Mouse (Mus musculus): ENCODE data around the gene Map1a. TPM values are rescaled to one million over a fixed set of nuclear protein-coding genes. Genes with fewer than 3 reads are reported as not detected.
A peak's percentile ranks its signal among the peaks of the same experiment; 100 is the strongest.

The Map1a gene
- polyA plus RNA-seq, 2 experiments, result 7.1 to 7.8 TPM

DNA sequence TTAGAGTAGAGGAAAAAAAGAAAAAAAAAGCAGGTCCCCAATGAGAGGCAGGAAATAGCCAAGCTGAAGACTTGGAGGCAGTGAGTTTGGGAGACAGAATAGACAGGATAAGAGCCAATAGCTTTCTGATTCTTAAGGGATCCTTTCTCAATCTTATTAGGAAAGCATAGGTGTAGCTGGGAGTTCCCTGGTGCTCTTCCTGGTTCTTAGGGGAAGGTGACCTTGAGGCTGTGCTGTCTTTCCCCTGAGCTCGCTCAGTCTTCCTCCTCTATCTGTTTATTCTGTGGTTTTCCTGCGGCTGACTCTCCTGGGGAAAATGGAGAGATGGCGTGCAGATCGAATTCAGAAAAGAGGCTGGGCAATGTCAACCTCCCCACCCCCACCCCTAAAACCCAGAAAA lies 68.6 kb downstream of the Map1a start:
- peaks cover 6% of the 10 kb centered on the region for H3K27me3 ChIP-seq (ENCODE audit: control insufficient read depth, insufficient read depth, low read length)
- H3K4me1 ChIP-seq (ENCODE audit: control insufficient read depth, insufficient read depth, low read length), result peaks cover 7% of the 10 kb centered on the region
- H3K4me3 ChIP-seq (replicated peaks; ENCODE audit: low read length), result no peak overlapping the region
- ATAC-seq (ENCODE audit: low FRiP score, low read depth), result no peak
- no peaks in the 10 kb centered on the region for H3K9me3 ChIP-seq (ENCODE audit: control insufficient read depth, low read length)
- DNase-seq (ENCODE audit: low spot score), result no peak
- peak overlapping the region; percentile 38 for H3K4me2 ChIP-seq (replicated peaks; ENCODE audit: low read depth, low read length, severe bottlenecking)
- 4% methylated on average over 4 of the region's 4 CpGs for WGBS
- no peaks in the 10 kb centered on the region for H3K36me3 ChIP-seq (ENCODE audit: control insufficient read depth, insufficient read depth, low read length)
- H3K9ac ChIP-seq (ENCODE audit: low read depth, low read length, severe bottlenecking), result no peak overlapping the region
- no peak for TF ChIP-seq POLR2A (IDR thresholded peaks at IDR 0.05; ENCODE audit: borderline replicate concordance, extremely low read depth, insufficient read depth, insufficient read length)
- H3K27ac ChIP-seq (replicated peaks; ENCODE audit: low read depth, low read length), result no peak overlapping the region

DNA sequence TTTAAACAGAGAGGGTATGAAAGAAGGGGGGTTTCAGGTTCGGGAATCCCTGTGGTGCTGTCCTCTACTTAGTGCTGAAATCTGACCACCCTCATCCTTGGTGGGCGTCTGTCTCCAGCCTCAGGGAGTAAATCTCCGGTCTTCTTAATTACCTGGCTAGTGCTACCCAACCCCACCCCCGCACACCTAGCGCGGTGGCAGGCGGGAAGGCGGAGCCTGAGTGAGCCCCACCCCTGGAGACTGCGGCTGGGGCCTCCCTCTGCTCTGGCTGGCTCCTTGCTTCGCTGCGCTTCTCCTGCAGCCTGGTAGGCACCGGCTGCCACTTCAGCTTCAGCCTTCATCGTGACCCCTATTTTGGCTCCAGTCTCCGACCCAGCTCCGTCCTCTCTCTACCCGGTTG lies 69.0 kb downstream of the Map1a start:
- Histone ChIP-seq H3K9me3 (ENCODE audit: control insufficient read depth, low read length) (no peaks in the 10 kb centered on the region), H3K27me3 (ENCODE audit: control insufficient read depth, insufficient read depth, low read length) (peaks cover 6% of the 10 kb centered on the region), H3K4me2 (replicated peaks; ENCODE audit: low read depth, low read length, severe bottlenecking) (peak overlapping the region; percentile 38), H3K27ac (replicated peaks; ENCODE audit: low read depth, low read length) (no peak overlapping the region), H3K4me3 (replicated peaks; ENCODE audit: low read length) (peak overlapping the region; percentile 15; the same call in 1 of the 2 replicates), H3K4me1 (ENCODE audit: control insufficient read depth, insufficient read depth, low read length) (peaks cover 7% of the 10 kb centered on the region), H3K9ac (ENCODE audit: low read depth, low read length, severe bottlenecking) (no peak overlapping the region), H3K36me3 (ENCODE audit: control insufficient read depth, insufficient read depth, low read length) (no peaks in the 10 kb centered on the region)
- ATAC-seq (ENCODE audit: low FRiP score, low read depth) (no peak), DNase-seq (ENCODE audit: low spot score) (peak; percentile 30)
- WGBS, result 2% methylated on average over 16 of the region's 16 CpGs
- TF ChIP-seq POLR2A (IDR thresholded peaks at IDR 0.05; ENCODE audit: borderline replicate concordance, extremely low read depth, insufficient read depth, insufficient read length), result no peak

DNA sequence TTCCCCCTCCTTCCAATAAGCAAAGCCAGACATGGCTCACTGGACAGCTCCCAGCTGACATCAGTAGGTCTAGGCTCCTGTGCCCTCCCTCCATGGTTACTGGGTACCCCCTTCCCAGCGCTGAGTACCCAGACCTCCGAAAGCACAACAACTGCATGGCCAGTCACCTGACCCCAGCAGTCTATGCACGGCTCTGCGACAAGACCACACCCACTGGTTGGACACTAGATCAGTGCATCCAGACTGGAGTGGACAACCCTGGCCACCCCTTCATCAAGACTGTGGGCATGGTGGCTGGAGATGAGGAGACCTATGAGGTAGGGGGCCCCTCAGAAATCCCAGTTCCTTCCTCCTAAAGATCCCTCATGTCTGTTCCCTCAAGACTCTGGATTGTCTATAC lies 70.1 kb downstream of the Map1a start:
- WGBS, result 52% methylated on average over 4 of the region's 4 CpGs
- TF ChIP-seq POLR2A (IDR thresholded peaks at IDR 0.05; ENCODE audit: borderline replicate concordance, extremely low read depth, insufficient read depth, insufficient read length), result no peak

More for the DNA sequence above, 70.1 kb downstream of the Map1a start:
- no peaks in the 10 kb centered on the region for H3K36me3 ChIP-seq (ENCODE audit: control insufficient read depth, insufficient read depth, low read length)
- ATAC-seq (ENCODE audit: low FRiP score, low read depth), result no peak
- no peak overlapping the region for H3K4me3 ChIP-seq (replicated peaks; ENCODE audit: low read length)
- H3K9ac ChIP-seq (ENCODE audit: low read depth, low read length, severe bottlenecking), result no peak overlapping the region
- no peak overlapping the region for H3K4me2 ChIP-seq (replicated peaks; ENCODE audit: low read depth, low read length, severe bottlenecking)
- peaks cover 6% of the 10 kb centered on the region for H3K27me3 ChIP-seq (ENCODE audit: control insufficient read depth, insufficient read depth, low read length)
- H3K4me1 ChIP-seq (ENCODE audit: control insufficient read depth, insufficient read depth, low read length), result peaks cover 7% of the 10 kb centered on the region
- DNase-seq (ENCODE audit: low spot score), result no peak
- H3K9me3 ChIP-seq (ENCODE audit: control insufficient read depth, low read length), result no peaks in the 10 kb centered on the region
- no peak overlapping the region for H3K27ac ChIP-seq (replicated peaks; ENCODE audit: low read depth, low read length)

Other genes with a start within 250 kb of the Map1a start
- 0.08 and 0.10 TPM in 2 replicates for gene Tgm5, start 203.8 kb upstream of the Map1a start, polyA plus RNA-seq (2012; rRNA removed)
- gene Tgm5, start 203.8 kb upstream of the Map1a start, polyA plus RNA-seq (2014; fragmentation: Nextera tagmentation; extraction: Ambion mirVana), result not detected in 2 replicates
- gene Tgm7, start 179.8 kb upstream of the Map1a start, polyA plus RNA-seq (2012; rRNA removed), result 0.05 and 0.06 TPM in 2 replicates
- gene Tgm7, start 179.8 kb upstream of the Map1a start, polyA plus RNA-seq (2014; fragmentation: Nextera tagmentation; extraction: Ambion mirVana), result not detected in 2 replicates
- gene Adal, start 149.2 kb upstream of the Map1a start, polyA plus RNA-seq (2012; rRNA removed), result 15.0 and 16.8 TPM in 2 replicates
- gene Adal, start 149.2 kb upstream of the Map1a start, polyA plus RNA-seq (2014; fragmentation: Nextera tagmentation; extraction: Ambion mirVana), result 17.8 and 19.5 TPM in 2 replicates
- gene Lcmt2, start 148.9 kb upstream of the Map1a start, polyA plus RNA-seq (2012; rRNA removed), result 9.4 and 10.3 TPM in 2 replicates
- gene Lcmt2, start 148.9 kb upstream of the Map1a start, polyA plus RNA-seq (2014; fragmentation: Nextera tagmentation; extraction: Ambion mirVana), result 19.9 and 21.3 TPM in 2 replicates
- gene Tubgcp4, start 118.9 kb upstream of the Map1a start, polyA plus RNA-seq (2012; rRNA removed), result 53.6 and 66.3 TPM in 2 replicates
- 47.9 and 49.4 TPM in 2 replicates for gene Tubgcp4, start 118.9 kb upstream of the Map1a start, polyA plus RNA-seq (2014; fragmentation: Nextera tagmentation; extraction: Ambion mirVana)
- 6.8 and 7.2 TPM in 2 replicates for gene Zscan29, start 118.5 kb upstream of the Map1a start, polyA plus RNA-seq (2012; rRNA removed)
- 9.2 and 10.2 TPM in 2 replicates for gene Zscan29, start 118.5 kb upstream of the Map1a start, polyA plus RNA-seq (2014; fragmentation: Nextera tagmentation; extraction: Ambion mirVana)
- 67.7 and 75.6 TPM in 2 replicates for gene Trp53bp1, start 18.2 kb upstream of the Map1a start, polyA plus RNA-seq (2012; rRNA removed)
- gene Trp53bp1, start 18.2 kb upstream of the Map1a start, polyA plus RNA-seq (2014; fragmentation: Nextera tagmentation; extraction: Ambion mirVana), result 51.2 and 67.2 TPM in 2 replicates
- 12.4 and 13.0 TPM in 2 replicates for gene Ppip5k1, start 65.8 kb downstream of the Map1a start, polyA plus RNA-seq (2012; rRNA removed)
- 7.6 and 10.3 TPM in 2 replicates for gene Ppip5k1, start 65.8 kb downstream of the Map1a start, polyA plus RNA-seq (2014; fragmentation: Nextera tagmentation; extraction: Ambion mirVana)
- 5.4 and 7.1 TPM in 2 replicates for gene Ckmt1, start 68.1 kb downstream of the Map1a start, polyA plus RNA-seq (2012; rRNA removed)
- gene Ckmt1, start 68.1 kb downstream of the Map1a start, polyA plus RNA-seq (2014; fragmentation: Nextera tagmentation; extraction: Ambion mirVana), result 12.0 and 20.1 TPM in 2 replicates
- 0.01 TPM in 2 replicates for gene Strc, start 97.6 kb downstream of the Map1a start, polyA plus RNA-seq (2012; rRNA removed)
- not detected in 2 replicates for gene Strc, start 97.6 kb downstream of the Map1a start, polyA plus RNA-seq (2014; fragmentation: Nextera tagmentation; extraction: Ambion mirVana)
- 395 and 416 TPM in 2 replicates for gene Pdia3, start 124.2 kb downstream of the Map1a start, polyA plus RNA-seq (2012; rRNA removed)
- gene Pdia3, start 124.2 kb downstream of the Map1a start, polyA plus RNA-seq (2014; fragmentation: Nextera tagmentation; extraction: Ambion mirVana), result 523 and 526 TPM in 2 replicates
- 4.1 and 4.8 TPM in 2 replicates for gene Catsper2, start 124.2 kb downstream of the Map1a start, polyA plus RNA-seq (2012; rRNA removed)
- gene Catsper2, start 124.2 kb downstream of the Map1a start, polyA plus RNA-seq (2014; fragmentation: Nextera tagmentation; extraction: Ambion mirVana), result 1.7 and 2.9 TPM in 2 replicates
- gene Ell3, start 154.7 kb downstream of the Map1a start, polyA plus RNA-seq (2012; rRNA removed), result 3.0 and 4.8 TPM in 2 replicates
- 6.3 and 8.2 TPM in 2 replicates for gene Ell3, start 154.7 kb downstream of the Map1a start, polyA plus RNA-seq (2014; fragmentation: Nextera tagmentation; extraction: Ambion mirVana)
- gene Serf2, start 159.6 kb downstream of the Map1a start, polyA plus RNA-seq (2012; rRNA removed), result 459 and 792 TPM in 2 replicates
- gene Serf2, start 159.6 kb downstream of the Map1a start, polyA plus RNA-seq (2014; fragmentation: Nextera tagmentation; extraction: Ambion mirVana), result 635 and 646 TPM in 2 replicates
- 35.9 and 45.0 TPM in 2 replicates for gene Hypk, start 163.7 kb downstream of the Map1a start, polyA plus RNA-seq (2012; rRNA removed)
- 94.1 and 110 TPM in 2 replicates for gene Hypk, start 163.7 kb downstream of the Map1a start, polyA plus RNA-seq (2014; fragmentation: Nextera tagmentation; extraction: Ambion mirVana)
- 1.1 and 1.4 TPM in 2 replicates for gene Serinc4, start 167.2 kb downstream of the Map1a start, polyA plus RNA-seq (2012; rRNA removed)
- gene Serinc4, start 167.2 kb downstream of the Map1a start, polyA plus RNA-seq (2014; fragmentation: Nextera tagmentation; extraction: Ambion mirVana), result 0.18 and 0.70 TPM in 2 replicates
- 11.6 and 16.8 TPM in 2 replicates for gene Mfap1b, start 184.5 kb downstream of the Map1a start, polyA plus RNA-seq (2012; rRNA removed)
- gene Mfap1b, start 184.5 kb downstream of the Map1a start, polyA plus RNA-seq (2014; fragmentation: Nextera tagmentation; extraction: Ambion mirVana), result 54.1 and 60.2 TPM in 2 replicates
- 9.3 and 14.6 TPM in 2 replicates for gene Mfap1a, start 217.1 kb downstream of the Map1a start, polyA plus RNA-seq (2012; rRNA removed)
- gene Mfap1a, start 217.1 kb downstream of the Map1a start, polyA plus RNA-seq (2014; fragmentation: Nextera tagmentation; extraction: Ambion mirVana), result 23.8 and 23.9 TPM in 2 replicates
- 12.3 and 12.7 TPM in 2 replicates for gene Wdr76, start 217.1 kb downstream of the Map1a start, polyA plus RNA-seq (2012; rRNA removed)
- 6.1 and 6.7 TPM in 2 replicates for gene Wdr76, start 217.1 kb downstream of the Map1a start, polyA plus RNA-seq (2014; fragmentation: Nextera tagmentation; extraction: Ambion mirVana)

Measured in limb, embryonic 14.5 days (tissue).